Mouse (Mus musculus) spleen, adult 18-20 months (tissue): ENCODE results near the gene Gm28230.

Experiments
- DNase-seq, 2 experiments: peaks; one replicate each; pipeline ENCODE4 v3.0.0; 2022; ENCODE audit warnings: mixed read lengths in 2 of 2

Gene Gm28230

GRCm38 (mm10) chr2:74777536-74778275 lies 51.2 kb downstream of the Gm28230 start:
- no peak for DNase-seq

- DNase-seq: no peak
These were observed 54.9 kb downstream of the Gm28230 start for GRCm38 (mm10) chr2:74781386-74781785.

- no peak for DNase-seq
These were observed 69.0 kb downstream of the Gm28230 start for GRCm38 (mm10) chr2:74795531-74795930.
